Mouse (Mus musculus) heart, postnatal 0 days (tissue): ENCODE measurements around the gene Adam26a.
"Not testable (repeated sequence)": the region's sequence is repeated elsewhere in the genome, so short reads cannot be mapped to it uniquely, and the experiment has no call there.

ENCODE experiments used
- CTCF ChIP-seq: IDR thresholded peaks from 2 replicates; pipeline ENCODE4 v1.5.1; 2016; ENCODE audit warnings: antibody characterized with exemption, control low read depth, low read depth
- EP300 ChIP-seq: IDR thresholded peaks from 2 replicates; pipeline ENCODE4 v1.6.1; 2016; ENCODE audit warnings: antibody characterized with exemption, low read depth

DNA sequence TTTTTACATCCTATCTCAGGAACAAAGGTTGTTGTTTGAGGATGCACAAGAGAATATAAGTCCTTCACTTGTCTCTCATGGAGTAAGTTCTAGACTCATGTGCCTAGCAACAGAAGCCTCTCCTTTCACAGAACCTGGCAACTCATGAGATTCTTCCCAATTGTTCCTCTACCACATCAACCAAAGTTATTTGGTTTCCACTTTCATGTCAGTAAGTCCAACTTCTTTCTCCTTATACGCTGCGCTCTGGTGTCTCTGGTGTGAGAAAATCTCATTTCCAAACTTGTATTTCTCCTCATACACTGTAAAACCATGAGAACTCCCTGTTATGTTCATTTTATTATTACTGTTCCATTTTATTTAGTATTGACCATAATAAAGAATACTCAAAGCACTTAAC is at the start of gene Adam26a:
- not testable (repeated sequence) for TF ChIP-seq CTCF, EP300
